Mouse (Mus musculus) left cerebral cortex, adult 18-20 months (tissue): ENCODE data around the gene S100a1. TPM values are rescaled to one million over a fixed set of nuclear protein-coding genes. Genes with fewer than 3 reads are reported as not detected.

Source experiments
- DNase-seq, 2 experiments: peaks; one replicate each; pipeline ENCODE4 v3.0.0; 2021 to 2022; ENCODE audit warnings: low spot score in 2 of 2, mixed read lengths in 1 of 2
- total RNA-seq, 2 experiments: library from RNA; stranded (reverse); gene quantifications; 2 replicates each; pipeline ENCODE4 v1.2.3; 2021

S100a1 gene
- total RNA-seq, 2 experiments from 2014 or later = 127 to 133 TPM

DNA sequence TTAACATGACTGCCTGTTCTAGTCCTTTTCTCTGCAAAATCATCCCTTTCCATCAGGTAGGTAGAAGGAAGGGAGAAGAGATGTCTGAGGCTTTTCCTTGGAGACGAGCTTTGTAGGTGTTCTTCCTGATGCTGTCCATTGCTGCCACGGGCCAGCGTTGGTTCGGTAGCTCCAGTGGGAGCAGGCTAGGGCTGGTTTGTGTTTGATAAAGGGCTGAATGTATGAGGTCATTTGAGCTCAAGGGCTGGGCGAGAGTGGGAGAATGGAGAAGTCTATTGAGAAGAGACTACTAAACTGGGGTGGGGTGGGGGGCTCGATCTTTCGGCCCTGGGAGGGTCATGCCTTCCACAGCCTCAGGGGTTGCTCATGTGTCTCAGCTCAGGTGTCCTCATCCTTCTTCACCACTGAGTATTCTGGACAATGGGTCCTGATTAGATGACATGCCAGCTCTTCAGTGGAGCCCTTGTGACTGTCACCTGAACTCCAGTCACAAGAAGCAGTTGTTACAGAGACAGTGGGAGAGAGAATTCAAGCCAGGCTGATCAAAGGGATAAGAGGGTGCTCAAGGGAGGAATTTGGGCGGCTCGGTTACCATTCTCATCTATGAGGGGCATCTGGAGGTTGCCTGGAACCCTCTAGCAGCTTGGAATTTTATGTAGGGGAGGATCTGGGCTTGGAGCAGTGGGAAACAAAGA lies 1.1 kb downstream of the S100a1 start:
- DNase-seq = no peak

DNA sequence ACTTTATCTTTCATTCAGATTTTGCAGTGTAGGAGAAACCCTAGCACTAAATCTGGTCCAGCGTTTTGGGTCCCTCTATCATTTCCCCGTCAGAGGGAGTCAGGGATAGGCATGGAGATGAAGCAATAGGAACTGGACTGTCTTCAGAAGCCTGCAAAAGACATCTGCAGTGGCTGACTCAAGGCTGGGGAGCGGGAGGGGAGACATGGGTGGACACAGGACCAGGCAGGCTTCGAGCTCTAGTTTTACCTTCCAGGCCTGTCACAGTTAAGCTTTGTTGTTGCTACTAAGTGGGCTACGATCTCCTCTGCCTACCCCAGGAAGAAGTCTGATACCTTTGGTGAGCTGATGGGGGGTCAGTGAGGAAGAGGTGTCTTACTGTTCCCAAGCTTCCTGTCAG lies 1.9 kb downstream of the S100a1 start:
- no peak for DNase-seq

DNA sequence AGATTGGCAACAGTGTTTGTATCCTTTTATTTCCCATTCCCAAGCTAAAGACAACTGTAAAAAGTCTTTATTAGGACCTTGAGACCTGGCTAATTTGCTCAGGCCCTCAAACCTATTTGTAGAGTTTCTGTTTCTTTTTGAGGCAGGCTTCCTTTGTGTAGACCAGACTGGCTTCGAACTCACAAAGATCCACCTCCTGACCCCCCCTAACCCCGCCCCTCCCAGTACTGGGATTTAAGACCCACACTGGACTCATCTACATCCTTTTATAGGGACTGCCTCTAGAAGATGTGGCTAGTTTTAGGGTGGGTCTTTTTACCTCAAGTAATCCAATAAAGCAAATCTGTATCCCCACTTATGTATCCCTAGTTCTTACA lies 4.5 kb downstream of the S100a1 start:
- no peak for DNase-seq

DNA sequence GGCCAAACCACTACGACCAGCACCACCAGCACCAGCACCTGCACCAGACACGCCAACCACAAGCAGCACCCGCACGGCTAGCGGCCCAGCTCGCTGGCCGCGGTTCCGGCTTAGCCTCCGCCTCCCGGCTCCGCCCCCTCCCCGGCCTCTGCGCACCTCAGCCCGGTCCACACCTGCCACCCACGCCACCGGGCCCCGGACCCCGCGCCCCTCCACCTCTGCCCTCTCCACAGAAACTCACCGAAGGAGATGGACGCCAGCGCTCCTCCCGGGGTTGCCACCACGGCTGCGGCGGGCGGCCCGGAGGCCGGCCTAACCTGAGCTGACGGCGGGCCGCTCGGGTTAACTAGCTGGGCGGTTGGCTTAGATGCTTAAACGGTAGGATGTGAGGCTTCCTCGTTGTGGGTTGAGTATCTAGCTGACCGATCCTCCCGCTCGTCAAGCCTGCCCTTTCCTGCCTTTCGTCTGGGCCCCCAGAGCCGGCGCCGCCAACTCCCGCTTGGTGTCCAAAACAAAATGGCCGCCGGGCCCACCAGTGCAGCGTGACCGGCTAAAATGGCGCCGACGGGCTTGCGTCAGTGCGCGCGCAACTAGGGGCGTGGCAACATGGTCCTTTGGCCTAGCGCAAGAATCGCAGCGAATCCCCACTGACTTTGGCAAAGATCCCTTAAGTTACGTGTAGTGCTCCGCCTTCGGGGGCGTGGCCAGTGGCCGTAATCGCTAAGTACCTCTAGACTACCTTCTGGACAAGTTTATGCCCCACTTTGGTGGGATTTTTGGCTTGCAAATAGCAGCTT lies 5.0 kb downstream of the S100a1 start, which contains the start of gene Chtop:
Chtop (minus strand) TSS at position 549 of the 797 bp plus-strand sequence.
- peak; percentile 99 to 100 for DNase-seq

DNA sequence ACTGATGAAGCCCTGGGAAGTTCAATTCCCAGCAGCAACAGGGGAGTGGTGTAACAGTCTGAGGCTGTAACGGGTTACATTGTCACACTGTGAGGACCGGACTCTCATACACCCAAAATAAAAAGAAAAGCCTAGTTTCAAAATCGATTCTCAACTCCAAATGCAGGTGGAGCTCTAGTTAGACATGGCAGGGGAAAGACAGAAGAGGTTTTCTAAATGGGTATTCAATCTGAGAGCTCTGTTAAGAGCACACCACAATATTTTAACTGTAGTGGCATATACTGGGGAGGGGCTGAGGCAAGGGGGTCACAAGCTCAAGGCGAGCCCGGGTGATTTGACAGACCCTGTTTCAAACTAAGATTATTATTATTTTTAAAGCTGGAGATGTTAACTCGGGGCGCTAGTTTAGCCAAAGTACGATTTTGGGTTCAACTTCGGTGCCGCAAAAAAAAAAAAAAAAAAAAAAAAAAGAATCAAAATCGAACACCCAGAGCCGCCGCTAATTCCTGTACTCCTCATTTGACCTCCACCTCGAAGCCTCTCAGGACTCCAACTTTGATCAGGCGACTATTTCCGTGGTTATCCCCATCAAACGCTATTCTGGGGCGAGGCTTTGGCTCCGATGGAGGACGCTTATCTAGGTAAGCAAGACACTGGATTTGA lies 5.8 kb downstream of the S100a1 start:
- no peak for DNase-seq

DNA sequence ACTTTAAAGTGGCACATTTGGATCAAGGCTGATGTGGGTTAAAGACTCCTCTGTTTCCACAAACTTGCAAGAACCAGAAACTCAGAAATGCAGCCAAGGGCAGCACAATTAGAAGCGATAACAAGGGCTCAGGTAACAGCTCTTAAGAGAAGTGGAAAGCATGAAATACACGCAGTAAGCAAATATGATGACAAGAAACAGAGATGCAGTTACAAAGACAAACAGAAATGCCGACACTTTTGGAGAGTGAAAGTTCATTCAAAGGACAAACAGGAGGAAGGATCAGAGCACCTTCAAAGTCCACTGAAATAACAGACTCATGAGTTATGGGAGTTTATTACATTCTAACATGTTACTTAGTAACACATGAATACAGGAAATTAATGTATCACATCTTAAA lies 7.8 kb downstream of the S100a1 start:
- no peak for DNase-seq

DNA sequence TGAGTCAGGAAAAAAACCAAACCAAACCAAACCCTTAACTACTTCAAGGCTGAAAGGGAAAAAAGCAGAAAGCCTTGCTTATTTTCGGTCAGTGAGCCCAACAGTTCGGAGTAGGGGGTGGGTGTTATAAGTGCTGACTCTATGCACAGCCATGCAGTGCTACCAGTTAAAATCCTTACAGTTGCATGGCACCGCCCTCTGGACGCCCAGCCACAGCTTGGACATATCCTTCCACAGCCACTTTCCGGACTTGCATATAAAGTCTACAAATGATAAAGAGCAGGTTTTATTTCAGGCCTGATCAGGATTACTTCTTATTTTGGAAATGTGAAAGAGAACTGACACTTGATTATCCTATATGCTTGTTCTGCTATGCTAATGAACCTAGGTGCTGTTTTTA lies 9.0 kb downstream of the S100a1 start:
- no peak for DNase-seq

DNA sequence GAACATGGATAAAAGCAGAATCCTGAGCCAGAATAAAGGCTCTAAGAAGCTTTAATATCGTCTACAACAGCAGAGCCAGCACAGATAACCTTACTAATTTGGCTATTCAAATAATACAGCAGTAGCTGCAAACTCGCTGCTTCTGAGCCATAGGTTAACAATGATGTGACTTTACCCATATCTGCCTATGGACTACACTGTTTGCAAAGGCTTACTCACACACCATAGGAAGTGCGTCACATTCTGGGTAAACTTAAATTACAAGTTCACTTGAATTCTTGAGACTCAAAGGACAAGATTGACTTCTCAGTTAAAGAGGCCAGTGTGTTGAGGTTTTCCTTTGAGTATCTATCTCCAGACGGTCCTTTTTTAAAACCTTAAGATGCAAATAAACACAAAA lies 10.7 kb downstream of the S100a1 start:
- no peak for DNase-seq

DNA sequence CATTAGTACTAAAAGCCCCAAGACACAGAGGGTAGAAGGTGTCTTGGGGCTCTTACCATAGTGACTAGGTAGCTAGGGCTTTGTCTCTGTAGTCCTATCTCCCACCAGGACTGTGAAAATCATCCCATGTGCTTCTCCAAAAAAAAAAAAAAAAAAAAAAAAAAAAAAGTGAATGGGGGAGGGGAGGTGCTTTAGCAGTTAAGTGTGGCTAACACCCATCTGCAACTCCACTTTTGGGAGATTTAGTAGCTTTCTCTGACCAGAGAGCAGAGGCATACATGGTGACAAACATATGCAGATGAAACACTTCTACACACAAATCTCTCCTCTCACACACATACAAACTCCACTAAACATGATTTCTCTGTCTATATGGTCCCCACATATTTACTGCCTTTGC lies 16.6 kb downstream of the S100a1 start:
- DNase-seq = no peak

DNA sequence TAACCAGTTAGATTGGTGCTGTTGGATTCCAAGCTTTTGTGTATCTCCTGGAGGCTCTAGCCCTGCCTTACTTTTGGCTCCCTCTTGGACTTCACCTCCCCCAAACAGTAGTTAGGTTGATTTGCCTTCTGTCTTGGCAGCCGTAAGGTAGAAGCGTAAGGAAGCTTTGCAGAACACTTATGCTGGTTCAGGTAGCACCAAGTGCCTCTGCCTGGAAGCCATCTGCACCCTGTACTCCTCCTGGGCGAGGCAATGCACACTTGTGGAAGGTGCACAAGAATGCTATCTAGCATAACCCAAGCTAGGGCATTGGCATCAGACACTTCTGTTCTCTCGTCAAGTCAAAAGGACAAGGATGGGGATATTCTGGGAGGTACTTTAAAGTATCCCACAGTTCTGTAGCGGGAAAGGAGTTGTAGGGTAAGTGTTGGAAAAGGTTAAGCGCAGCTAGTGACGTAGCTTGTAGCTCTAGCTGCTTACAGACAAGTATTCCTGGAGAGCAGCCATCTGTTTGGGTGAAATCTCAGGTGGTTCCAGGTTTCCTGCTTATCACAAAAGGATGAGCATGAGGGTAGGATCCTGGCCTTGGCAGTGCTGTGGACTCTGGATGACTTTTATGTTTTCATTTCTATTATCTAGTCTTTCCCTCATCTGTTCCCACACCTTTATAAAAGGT lies 18.2 kb downstream of the S100a1 start:
- no peak for DNase-seq

DNA sequence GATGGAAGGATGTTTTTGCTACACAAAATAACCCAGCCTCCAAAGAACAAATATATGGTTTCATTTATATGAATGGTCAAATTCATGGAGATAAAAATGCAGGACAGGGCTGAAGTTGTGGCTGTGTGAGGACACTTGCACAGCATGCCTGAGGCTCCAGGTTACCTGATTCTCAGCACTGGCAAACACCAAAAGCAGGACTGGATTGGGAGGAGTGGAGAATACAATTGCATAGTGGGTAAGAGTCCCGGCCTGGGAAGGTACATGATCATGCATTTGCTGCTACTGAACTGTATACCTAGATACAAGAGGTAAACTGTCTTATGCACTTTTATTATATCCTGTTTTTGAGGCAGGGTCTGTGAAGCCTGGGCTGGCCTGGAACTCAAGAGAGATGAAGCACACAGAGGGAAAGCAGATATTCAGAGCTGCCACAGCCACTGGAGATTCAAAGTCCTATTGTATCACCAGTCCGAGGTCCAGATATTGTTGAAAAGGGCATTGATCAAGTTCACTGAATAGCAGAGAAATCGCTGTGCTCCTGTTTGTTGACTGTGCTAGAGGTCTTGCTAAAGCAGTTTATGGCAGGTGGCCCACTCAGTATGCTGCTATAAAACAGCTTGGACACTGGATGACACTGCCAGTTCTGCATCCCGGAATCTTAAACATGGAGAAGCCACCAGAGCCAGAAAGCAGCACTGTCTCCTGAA lies 20.2 kb downstream of the S100a1 start:
- DNase-seq = no peak

DNA sequence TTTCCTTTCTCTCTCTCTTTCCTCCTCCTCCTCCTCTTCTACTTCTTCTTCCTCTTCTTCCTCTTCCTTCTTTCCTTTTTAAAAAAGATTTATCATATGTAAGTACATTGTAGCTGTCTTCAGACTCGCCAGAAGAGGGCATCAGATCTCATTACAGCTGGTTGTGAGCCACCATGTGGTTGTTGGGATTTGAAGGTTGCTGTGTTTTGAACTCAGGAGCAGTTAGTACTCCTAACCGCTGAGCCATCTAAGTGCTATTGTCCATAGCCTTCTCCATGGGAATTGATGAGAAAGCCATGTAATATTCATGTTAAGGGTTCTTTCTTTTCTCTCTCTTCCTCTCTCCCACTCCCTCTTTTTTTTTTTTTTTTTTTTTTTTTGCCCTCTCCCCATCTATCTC lies 22.8 kb downstream of the S100a1 start:
- peak in 1 of 2 experiments; percentile 41 for DNase-seq

DNA sequence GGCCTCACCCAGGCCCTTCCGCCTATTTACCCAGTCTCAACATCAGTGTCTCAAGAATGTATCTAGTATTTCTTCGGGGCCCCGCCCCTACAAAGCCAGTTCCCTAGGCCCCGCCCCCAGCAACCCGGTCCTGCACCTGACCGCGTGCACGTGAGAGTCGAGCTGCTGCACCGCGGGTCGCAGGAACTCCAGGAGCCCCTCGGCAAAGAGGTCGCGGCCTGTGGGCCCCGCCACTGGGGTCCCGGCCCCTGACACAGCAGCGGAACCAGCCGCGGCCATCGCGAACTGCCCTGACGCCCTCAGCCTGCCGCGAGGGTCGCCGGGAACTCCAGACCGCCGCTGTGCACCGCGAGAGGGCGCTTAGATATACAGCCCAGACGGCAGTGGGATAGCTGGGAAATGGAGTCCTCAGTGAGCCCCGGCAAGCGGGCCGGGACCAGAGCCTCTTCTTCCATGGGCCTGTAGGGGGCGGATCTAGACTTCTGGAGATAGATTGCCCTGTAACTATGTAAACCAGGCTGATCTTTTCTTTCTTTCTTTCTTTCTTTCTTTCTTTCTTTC lies 23.4 kb downstream of the S100a1 start, which contains the start of gene Snapin:
Snapin (minus strand) TSS at position 338 of the 561 bp plus-strand sequence.
- peak; percentile 94 to 96 for DNase-seq

DNA sequence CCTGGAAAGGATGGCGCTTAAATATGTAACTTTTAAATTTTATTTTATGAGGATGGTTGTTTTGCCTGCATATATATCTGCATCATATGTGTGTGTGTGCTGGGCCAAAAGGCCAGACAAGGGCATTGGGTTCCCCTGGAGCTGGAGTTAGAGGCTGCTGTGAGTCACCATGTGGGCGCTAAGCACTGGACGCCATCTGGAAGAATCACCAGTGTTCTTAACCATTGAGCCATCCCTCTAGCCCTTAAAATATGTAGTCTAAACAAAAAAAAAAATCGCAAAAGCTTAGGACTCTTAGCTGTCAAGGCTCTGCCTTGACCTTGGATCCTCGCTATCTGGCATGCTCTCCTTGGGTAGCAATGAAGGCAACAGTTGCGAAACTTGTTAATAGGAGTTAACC lies 25.6 kb downstream of the S100a1 start:
- DNase-seq = no peak

DNA sequence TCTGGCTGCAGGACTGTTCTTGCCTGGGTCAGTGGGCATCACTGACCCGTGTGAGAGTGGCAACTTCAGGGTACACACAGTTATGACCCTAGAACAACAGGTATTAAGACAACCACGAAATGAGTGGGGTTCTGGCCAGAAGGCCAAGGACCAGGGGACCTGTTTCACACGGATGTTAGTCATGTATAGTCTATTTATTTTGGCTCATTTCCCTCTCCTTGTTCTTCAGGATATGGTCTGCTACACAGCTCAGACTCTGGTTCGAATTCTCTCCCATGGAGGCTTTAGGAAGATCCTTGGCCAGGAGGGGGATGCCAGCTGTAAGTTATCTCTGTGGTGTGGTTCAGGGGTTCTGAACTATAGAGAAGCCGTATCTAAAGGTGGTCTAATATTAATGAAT lies 27.2 kb downstream of the S100a1 start:
- no peak for DNase-seq

DNA sequence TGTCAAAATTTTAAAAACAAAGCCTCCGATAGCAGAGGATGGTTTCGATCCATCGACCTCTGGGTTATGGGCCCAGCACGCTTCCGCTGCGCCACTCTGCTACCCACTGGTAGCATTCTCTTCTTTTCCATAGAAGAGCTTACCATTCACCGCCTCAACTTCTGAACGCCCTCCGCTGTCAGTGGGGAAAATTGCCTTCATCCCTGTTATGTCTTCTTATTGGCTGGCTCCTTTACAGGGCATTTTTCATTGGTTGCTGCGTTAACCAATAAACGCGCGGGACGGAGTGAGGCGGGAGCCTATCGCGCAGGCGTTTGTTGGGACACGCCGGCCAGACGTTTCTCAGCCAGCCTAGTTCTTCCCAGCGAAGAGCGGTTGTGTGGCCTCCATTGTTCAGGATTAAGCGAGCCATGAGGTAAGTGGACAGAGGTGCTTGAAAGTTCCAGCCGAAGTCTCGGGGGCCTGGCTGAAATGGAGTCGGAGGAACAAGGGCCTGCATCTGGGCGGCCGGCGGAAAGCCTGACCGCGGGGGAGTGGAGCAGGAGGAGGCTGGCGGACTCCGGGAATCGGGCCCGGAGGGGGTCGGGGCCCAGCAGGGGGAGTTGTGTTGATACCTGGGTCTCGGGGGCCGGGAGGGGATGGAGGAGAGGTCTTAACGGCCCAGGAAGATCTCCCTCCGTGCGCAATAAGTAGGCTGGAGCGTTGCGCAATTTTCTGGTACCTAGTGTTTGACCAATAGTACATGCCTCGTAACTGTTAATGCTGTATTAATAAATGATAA lies 38.2 kb downstream of the S100a1 start, which contains the start of gene Ilf2:
Ilf2 (plus strand) TSS at position 296 of the 781 bp plus-strand sequence.
- peak; percentile 93 to 96 for DNase-seq

DNA sequence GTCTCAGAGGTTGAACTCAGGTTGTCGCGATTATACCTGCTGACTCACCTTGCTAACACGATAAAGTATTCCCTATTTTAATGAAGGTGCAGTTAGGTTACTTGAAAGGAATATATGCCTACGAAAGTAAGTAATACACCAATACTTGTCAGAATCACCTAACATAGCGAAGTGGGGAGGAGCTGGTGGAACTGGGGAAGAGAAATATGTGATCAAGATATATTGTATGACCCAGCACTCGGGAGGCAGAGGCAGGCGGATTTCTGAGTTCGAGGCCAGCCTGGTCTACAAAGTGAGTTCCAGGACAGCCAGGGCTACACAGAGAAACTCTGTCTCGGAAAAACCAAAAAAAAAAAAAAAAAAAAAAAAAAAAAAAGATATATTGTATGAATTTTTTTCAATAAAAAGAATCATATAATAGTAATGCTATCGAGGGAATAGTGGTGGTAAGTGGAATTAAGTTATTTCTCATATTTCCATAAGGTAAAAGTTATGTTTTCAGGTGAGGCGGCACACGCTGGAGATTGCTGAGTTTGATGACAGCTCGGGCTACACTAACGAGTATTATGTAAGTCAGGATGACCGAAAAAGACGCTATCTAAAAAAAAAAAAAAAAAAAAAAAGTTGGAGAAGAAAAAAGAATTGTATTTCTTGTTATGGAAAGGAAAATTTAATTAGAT lies 38.9 kb downstream of the S100a1 start:
- DNase-seq = no peak

DNA sequence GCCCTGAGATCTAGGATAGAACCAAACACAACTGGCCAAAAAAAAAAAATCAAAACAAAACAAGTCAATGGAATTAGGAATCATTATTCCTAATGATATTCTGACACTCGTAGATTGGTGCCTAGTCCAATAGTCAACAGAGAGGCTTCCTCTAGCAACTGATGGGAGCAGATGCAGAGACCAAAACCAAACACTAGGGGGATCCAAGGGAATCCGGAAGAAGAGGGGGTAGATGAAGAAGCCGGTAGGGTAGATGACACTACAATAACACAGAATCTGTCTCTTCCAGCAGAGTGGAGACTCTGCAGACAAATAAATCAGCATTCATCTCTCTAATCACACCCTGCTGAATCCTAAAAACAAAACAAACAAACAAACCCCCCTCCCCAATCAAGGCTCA lies 42.0 kb downstream of the S100a1 start:
- DNase-seq = peak in 1 of 2 experiments; percentile 40
